Mouse (Mus musculus) MN1 (cell line): ENCODE results near the gene Sorbs2.

Experiments
- DNase-seq: peaks from one replicate; pipeline ENCODE4 v3.0.0-alpha.2; 2016; ENCODE audit warnings: low spot score

The Sorbs2 gene

GRCm38 (mm10) chr8:45682845-45683383 is 175.3 kb downstream of the Sorbs2 start:
- no peak for DNase-seq

GRCm38 (mm10) chr8:45687942-45688695 is 180.5 kb downstream of the Sorbs2 start:
- DNase-seq: no peak

GRCm38 (mm10) chr8:45689611-45690207 is 182.1 kb downstream of the Sorbs2 start:
- DNase-seq: no peak

GRCm38 (mm10) chr8:45700100-45700499 is 192.5 kb downstream of the Sorbs2 start:
- no peak for DNase-seq

GRCm38 (mm10) chr8:45703700-45704101 is 196.1 kb downstream of the Sorbs2 start:
- no peak for DNase-seq

- DNase-seq: no peak
Measured at GRCm38 (mm10) chr8:45709098-45709497, 201.5 kb downstream of the Sorbs2 start.

GRCm38 (mm10) chr8:45709734-45710133 is 202.1 kb downstream of the Sorbs2 start:
- no peak for DNase-seq

- no peak for DNase-seq
Measured at GRCm38 (mm10) chr8:45712610-45713009, 205.0 kb downstream of the Sorbs2 start.

- DNase-seq: no peak
Measured at GRCm38 (mm10) chr8:45714806-45715205, 207.2 kb downstream of the Sorbs2 start.

- DNase-seq: no peak
Measured at GRCm38 (mm10) chr8:45715330-45716027, 207.9 kb downstream of the Sorbs2 start.

- no peak for DNase-seq
Measured at GRCm38 (mm10) chr8:45719776-45720175, 212.2 kb downstream of the Sorbs2 start.

GRCm38 (mm10) chr8:45724204-45724603 is 216.6 kb downstream of the Sorbs2 start:
- no peak for DNase-seq

GRCm38 (mm10) chr8:45725321-45725720 is 217.7 kb downstream of the Sorbs2 start:
- no peak for DNase-seq

GRCm38 (mm10) chr8:45729850-45730382 is 222.3 kb downstream of the Sorbs2 start:
- no peak for DNase-seq

- DNase-seq: no peak
Measured at GRCm38 (mm10) chr8:45730795-45731194, 223.2 kb downstream of the Sorbs2 start.

GRCm38 (mm10) chr8:45734071-45734470 is 226.5 kb downstream of the Sorbs2 start:
- DNase-seq: no peak

- no peak for DNase-seq
Measured at GRCm38 (mm10) chr8:45737266-45737665, 229.7 kb downstream of the Sorbs2 start.

- DNase-seq: no peak
Measured at GRCm38 (mm10) chr8:45743326-45743725, 235.7 kb downstream of the Sorbs2 start.

- no peak for DNase-seq
Measured at GRCm38 (mm10) chr8:45743739-45744138, 236.2 kb downstream of the Sorbs2 start.

- no peak for DNase-seq
Measured at GRCm38 (mm10) chr8:45751512-45752502, 244.2 kb downstream of the Sorbs2 start.

GRCm38 (mm10) chr8:45755482-45755881 is 247.9 kb downstream of the Sorbs2 start:
- DNase-seq: no peak
